Mouse (Mus musculus) ovary, postnatal 14 days (tissue): ENCODE results near the gene Cfap65.

Experiments
- DNase-seq: peaks from one replicate; pipeline ENCODE4 v3.0.0; 2022; ENCODE audit warnings: low spot score

The Cfap65 gene

DNA sequence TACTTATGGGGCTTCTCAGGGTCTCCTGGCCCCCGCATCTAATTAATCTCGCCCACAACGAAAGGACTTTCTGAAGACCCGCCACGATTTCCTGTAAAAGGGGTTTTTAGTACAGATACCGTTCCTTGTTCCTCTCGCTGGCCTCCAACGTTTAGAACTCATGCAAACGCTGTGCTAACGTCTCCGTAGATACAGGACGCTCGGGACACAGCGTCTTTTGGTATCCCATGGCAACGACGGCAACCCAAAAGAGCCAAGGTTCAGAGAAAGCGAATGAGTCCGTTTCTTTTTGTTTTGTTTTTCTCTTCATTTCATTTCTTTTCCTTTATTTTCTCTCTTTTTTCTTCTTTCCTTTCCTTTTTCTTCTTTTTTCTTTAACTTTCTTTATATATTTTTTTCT lies at the start of gene Cfap65:
TSS of gene Cfap65 (minus strand) at position 198 of the 400 bp plus-strand sequence.
- DNase-seq: peak; percentile 14

- DNase-seq: no peak
Measured at GRCm38 (mm10) chr1:74977001-74977400, 41.6 kb upstream of the Cfap65 start.

- DNase-seq: no peak
Measured at GRCm38 (mm10) chr1:74975936-74976335, 40.5 kb upstream of the Cfap65 start.

GRCm38 (mm10) chr1:74973590-74973989 lies 38.2 kb upstream of the Cfap65 start:
- DNase-seq: no peak

GRCm38 (mm10) chr1:74971353-74972050 lies 36.1 kb upstream of the Cfap65 start:
- DNase-seq: no peak

DNA sequence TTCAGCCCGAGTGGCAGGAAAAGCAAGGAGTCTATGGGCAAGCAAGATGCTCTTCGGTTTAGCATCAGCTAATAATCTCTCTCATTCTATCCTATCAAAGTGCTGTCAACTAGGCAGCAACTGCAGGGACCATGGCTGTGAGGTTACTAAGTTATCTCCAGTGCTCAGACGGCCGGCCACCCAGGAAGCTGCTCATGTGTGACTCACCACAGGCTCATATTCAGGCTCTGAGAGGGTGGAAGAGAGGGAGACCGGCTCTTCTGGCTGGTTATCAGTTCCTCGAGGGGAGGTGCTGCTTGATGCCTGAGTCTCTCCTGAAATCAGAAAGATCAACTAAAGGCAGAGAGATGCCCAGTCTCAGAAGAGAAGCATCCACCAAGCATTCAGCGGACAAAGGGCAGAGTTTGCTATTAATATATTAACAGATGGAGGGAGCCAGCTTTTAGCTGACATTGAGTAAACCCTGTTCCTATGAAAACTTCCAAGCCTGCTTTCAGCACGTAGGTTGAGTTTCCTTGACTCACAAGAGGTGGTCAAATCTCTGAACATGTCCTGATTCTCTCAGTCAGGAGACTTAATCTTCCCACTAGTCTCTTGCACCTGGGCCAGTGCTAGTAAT lies 32.7 kb upstream of the Cfap65 start:
- no peak for DNase-seq

GRCm38 (mm10) chr1:74964494-74965215 lies 29.3 kb upstream of the Cfap65 start:
- DNase-seq: peak; percentile 78

DNA sequence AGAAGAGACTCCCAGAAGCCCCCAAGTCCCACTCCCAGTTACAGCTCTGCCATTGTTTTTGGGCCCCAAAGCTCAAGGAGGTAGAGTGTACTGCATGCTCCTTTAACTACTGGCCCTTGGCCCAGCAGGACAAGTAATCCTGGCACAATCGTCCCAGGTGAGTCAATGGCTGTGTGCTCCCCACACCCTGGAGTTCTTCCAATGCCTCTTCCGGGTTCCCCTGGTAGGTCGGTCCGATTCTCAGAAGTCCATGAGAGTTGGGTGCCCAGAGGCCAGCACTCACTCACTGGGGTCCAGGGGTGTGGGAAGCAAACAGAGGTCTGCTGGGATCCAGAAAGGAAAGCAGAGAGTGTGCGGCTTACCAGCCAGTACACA lies 27.4 kb upstream of the Cfap65 start:
- DNase-seq: peak; percentile 21

GRCm38 (mm10) chr1:74962126-74962852 lies 26.9 kb upstream of the Cfap65 start:
- DNase-seq: no peak

- DNase-seq: no peak
Measured at GRCm38 (mm10) chr1:74961722-74962121, 26.3 kb upstream of the Cfap65 start.

- DNase-seq: no peak
Measured at GRCm38 (mm10) chr1:74960059-74960458, 24.7 kb upstream of the Cfap65 start.

DNA sequence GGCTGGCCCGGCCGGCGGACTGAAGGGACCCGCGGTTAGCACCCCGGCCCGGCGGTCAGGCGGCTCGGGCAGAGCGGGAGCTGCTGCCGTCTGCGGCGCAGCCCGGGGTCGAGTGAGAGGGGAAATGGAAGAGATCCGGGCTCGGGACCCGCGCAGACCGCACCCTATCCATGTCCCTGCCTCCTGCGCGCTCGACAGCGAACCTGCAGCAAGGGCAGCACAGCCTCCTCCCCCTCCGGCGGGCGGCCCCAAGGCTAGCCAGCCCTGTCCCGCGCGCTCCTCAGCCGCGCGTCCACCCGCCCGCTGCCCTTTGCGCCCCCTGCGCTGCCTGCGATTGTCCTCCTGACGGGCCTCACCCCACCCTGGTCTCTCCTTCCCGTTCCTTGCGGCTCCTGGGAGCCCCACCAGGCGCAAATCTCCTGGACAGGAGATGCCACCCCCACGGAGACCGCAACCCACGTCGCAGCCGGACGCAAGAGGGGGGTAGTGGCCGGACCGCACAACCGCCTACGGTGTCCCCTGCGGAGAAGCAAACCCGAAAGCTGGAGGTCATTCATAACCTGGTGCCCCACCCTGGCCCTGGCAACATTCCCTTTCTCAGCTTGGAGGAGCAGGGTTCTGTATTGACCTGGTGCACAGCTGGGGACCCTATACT lies 16.3 kb upstream of the Cfap65 start, which contains the start of gene Ihh:
TSS of gene Ihh (minus strand) at position 117 of the 655 bp plus-strand sequence.
- no peak for DNase-seq

GRCm38 (mm10) chr1:74950576-74951490 lies 15.4 kb upstream of the Cfap65 start:
- no peak for DNase-seq

DNA sequence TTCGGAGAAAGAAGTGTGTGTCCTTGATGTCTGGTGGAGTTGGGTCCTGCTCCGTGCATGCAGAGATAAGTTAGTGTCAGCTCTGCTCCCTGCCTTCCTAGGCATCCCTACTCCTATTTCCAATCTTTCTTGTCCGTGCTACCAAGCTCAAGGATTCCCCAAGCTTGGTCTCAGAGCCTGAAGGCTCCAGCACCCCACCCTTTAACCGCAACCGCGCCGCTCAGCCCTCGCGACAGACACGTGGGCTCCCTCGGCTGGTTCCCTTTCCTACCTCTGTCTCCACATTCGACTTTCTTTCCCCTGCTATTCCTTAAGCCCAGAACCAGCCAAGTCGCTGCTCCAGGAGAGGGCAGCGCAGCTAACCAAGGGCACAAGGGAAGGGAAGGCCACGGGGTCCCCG lies 14.7 kb upstream of the Cfap65 start:
- DNase-seq: no peak

GRCm38 (mm10) chr1:74949666-74950050 lies 14.3 kb upstream of the Cfap65 start:
- peak; percentile 23 for DNase-seq

DNA sequence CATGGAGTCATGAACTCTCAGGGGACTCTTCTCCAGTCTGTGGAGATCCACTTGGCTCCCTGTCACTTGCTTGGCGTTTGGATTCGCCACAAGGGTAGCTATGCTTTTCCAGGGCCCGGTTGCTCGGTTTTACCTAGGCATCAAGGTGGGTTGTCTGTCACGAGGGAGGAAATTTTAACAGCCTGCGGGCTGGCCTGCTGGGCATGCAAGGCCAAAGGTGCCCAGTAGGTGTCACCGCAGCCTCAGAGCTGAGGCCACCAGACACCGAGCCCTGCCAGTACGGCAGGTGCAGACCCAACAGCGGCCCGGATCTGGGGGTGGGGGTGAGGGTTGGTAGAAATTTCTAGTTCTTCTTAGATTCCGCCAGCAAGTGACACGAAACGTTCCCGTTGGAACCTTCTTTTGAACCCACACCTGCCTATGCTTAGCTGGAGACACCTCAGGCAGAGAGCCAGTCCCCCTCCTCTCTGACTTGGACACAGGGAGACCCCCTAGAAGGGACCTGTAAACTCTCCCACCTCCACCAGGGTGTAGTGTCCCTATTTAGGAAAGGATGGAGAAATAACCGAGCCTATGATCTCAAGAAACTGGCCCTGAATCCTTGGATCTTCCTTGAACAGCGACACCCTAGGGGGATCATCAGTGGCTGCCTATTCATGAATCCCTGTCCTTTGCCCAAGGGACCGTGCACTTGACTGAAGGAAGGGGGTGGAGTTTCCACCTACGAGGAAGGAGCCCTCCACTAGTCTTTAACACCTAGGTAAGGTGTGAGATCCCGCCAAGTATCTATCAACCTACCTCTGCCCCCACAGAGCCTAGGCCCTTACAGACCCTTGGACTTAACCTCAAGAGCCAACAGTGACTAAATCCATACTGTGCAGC lies 13.6 kb upstream of the Cfap65 start:
- DNase-seq: peak; percentile 60

GRCm38 (mm10) chr1:74947986-74948670 lies 12.7 kb upstream of the Cfap65 start:
- DNase-seq: no peak

GRCm38 (mm10) chr1:74941651-74942360 lies 6.4 kb upstream of the Cfap65 start:
- no peak for DNase-seq

DNA sequence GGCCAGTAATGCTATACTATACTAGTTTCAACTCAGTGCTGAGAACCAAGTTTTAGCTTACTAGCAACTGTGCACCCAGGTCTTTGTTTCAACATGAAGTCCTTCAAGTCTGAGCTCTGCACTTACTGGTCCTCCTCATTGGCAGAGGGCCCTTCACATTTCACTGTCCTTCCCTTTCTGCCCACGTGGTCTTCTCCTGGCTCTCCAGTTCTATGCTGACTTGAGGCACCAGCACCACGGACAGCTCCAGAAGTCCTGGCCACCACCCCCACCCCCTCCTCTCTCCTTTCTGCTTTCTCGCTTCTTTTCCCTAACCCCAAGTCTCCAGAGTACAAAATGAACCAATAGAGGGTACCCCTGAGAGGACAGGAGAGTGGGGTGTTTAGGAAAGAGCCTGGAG lies 4.4 kb upstream of the Cfap65 start:
- no peak for DNase-seq
